Comparison of ENCODE assay signal across 7 mouse cellular contexts in genomic region chr6:6955764-6956561, GRCm38 (mm10). TPM values are rescaled to one million over a fixed set of nuclear protein-coding genes. Genes with fewer than 3 reads are reported as not detected.
DNase-seq lines count a peak whose midpoint lies in the region; ATAC-seq lines count a peak whose summit lies in the region.

TSS of gene Sdhaf3 (plus strand) at chr6:6956004.

- peak within 1 kb of the TSS; percentile 77 for H3K4me2 ChIP-seq in intestine, embryonic 16.5 days (ENCODE audit: low read depth, low read length)
- peak within 1 kb of the TSS; percentile 76 for H3K4me2 ChIP-seq in midbrain, embryonic 11.5 days

- H3K4me3 ChIP-seq in intestine, embryonic 16.5 days (ENCODE audit: low read length), result peak within 1 kb of the TSS; percentile 68
- H3K4me3 ChIP-seq in midbrain, embryonic 11.5 days (ENCODE audit: low read depth, low read length), result peak within 1 kb of the TSS; percentile 67

- no peaks in the 10 kb centered on the region for H3K36me3 ChIP-seq in intestine, embryonic 16.5 days (ENCODE audit: control insufficient read depth, insufficient read depth, low read length)
- H3K36me3 ChIP-seq in midbrain, embryonic 11.5 days (ENCODE audit: control insufficient read depth, insufficient read depth, low read length), result no peaks in the 10 kb centered on the region

- H3K4me1 ChIP-seq in intestine, embryonic 16.5 days (ENCODE audit: control insufficient read depth, insufficient read depth, low read length), result no peaks in the 10 kb centered on the region
- H3K4me1 ChIP-seq in midbrain, embryonic 11.5 days (ENCODE audit: control insufficient read depth, insufficient read depth, low read length), result no peaks in the 10 kb centered on the region

- peak within 1 kb of the TSS; percentile 69 for H3K27ac ChIP-seq in intestine, embryonic 16.5 days (ENCODE audit: low read length)
- peak within 1 kb of the TSS; percentile 30; the same call in 1 of the 2 replicates for H3K27ac ChIP-seq in midbrain, embryonic 11.5 days (ENCODE audit: low read depth, low read length)

- H3K27me3 ChIP-seq in intestine, embryonic 16.5 days (replicated peaks; ENCODE audit: control insufficient read depth, insufficient read depth, low read length), result no peaks in the 10 kb centered on the region
- no peaks in the 10 kb centered on the region for H3K27me3 ChIP-seq in midbrain, embryonic 11.5 days (ENCODE audit: control insufficient read depth, insufficient read depth, low read length)

- H3K9ac ChIP-seq in intestine, embryonic 16.5 days (ENCODE audit: low read depth, low read length), result peak within 1 kb of the TSS; percentile 78
- peak within 1 kb of the TSS; percentile 82 for H3K9ac ChIP-seq in midbrain, embryonic 11.5 days (ENCODE audit: low read length)

- DNase-seq in adrenal gland, adult 8-10 months, result peak; percentile 93
- peak; percentile 96 for DNase-seq in embryo, embryonic 9.5 days (ENCODE audit: extremely low spot score)
- DNase-seq in gastrocnemius, postnatal 4 days (ENCODE audit: low spot score in 2 of 2), result peak; percentile 93 to 94
- DNase-seq in left cerebral cortex, postnatal 36 days (ENCODE audit: low spot score in 2 of 2), result peak; percentile 93 to 97
- peak; percentile 100 for DNase-seq in midbrain, embryonic 11.5 days (ENCODE audit: low spot score, missing footprints)
- peak; percentile 93 for DNase-seq in skeletal muscle tissue, adult 2 months (ENCODE audit: low read depth, low spot score)

- no peaks in the 10 kb centered on the region for H3K9me3 ChIP-seq in intestine, embryonic 16.5 days (ENCODE audit: control insufficient read depth, low read length)
- no peaks in the 10 kb centered on the region for H3K9me3 ChIP-seq in midbrain, embryonic 11.5 days (ENCODE audit: control insufficient read depth, low read length)

- WGBS in intestine, embryonic 16.5 days, result under 1% methylated on average over 52 of the region's 52 CpGs
- under 1% methylated on average over 52 of the region's 52 CpGs for WGBS in midbrain, embryonic 11.5 days

- intact Hi-C loops in left cerebral cortex, postnatal 36 days (cut with DNase I), result no loop called here

- peak; percentile 99 for ATAC-seq in intestine, embryonic 16.5 days
- ATAC-seq in midbrain, embryonic 11.5 days (ENCODE audit: low FRiP score), result peak; percentile 100

RNA-seq across cellular contexts. Expression of gene Sdhaf3, which starts in this region (rescaled TPM):
- total RNA-seq in adrenal gland, adult 8-10 months (2022), result 1 to 10 TPM; 4.4 to 6.2 (median 5.3) TPM
- total RNA-seq in gastrocnemius, postnatal 4 days (2021), result 1 to 10 TPM; 4.0 to 4.8 TPM
- polyA plus RNA-seq in intestine, embryonic 16.5 days (2015; fragmentation: Nextera tagmentation; extraction: Ambion mirVana), result 5.4 and 6.0 TPM in 2 replicates
- total RNA-seq in left cerebral cortex, postnatal 36 days (2021), result 1 to 10 TPM; 5.4 to 6.5 TPM
- polyA plus RNA-seq in midbrain, embryonic 11.5 days (2014; fragmentation: Nextera tagmentation; extraction: Ambion mirVana), result 7.3 and 8.2 TPM in 2 replicates

Comparison
In these comparisons a context has a peak if more than half of its experiments do, and no peak if none do; other contexts are left out.
1. Peak in every context shown above with its lines: DNase-seq, ATAC-seq, H3K4me3 ChIP-seq and H3K27ac ChIP-seq.